Mouse (Mus musculus): ENCODE results near the gene Nat14.

DNA sequence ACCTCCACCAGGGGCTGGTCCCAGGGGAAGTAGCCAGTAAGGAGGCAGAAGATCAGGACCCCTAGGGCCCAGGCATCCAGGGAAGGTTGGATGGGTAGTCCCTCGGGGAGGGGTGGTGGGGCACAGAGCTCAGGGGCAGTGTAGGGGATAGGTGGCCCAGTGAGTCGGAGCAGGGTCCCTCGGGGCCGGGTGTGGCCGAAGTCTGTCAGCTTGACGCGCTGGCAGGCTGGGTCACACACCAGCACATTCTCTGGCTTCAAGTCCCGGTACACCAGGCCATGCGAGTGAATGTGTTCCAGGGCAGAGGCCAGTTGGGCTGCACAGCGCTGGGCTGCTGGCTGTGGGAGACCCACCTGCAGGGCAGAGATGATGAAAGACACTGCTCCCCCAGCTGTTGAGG is 35.5 kb downstream of the Nat14 start:
- TF ChIP-seq CTCF (conservative IDR thresholded peaks at IDR 0.05; ENCODE audit: low read length): no peak
- no peak for TF ChIP-seq NANOG (IDR thresholded peaks at IDR 0.05; ENCODE audit: borderline replicate concordance, low read length)
- TF ChIP-seq POU5F1 (IDR thresholded peaks at IDR 0.05; ENCODE audit: borderline replicate concordance, low read length): no peak

Measured in E14TG2a.4 (cell line).